Mouse (Mus musculus) bone marrow macrophage, adult 2 months (primary cell): ENCODE measurements around the gene Tgfbi.

ENCODE experiments used
- CTCF ChIP-seq: IDR thresholded peaks from 2 replicates; pipeline ENCODE4 v1.5.1; 2012; ENCODE audit warnings: low read depth, mild to moderate bottlenecking, low read length, moderate library complexity
- POLR2A ChIP-seq: IDR thresholded peaks from 2 replicates; pipeline ENCODE4 v1.6.1; 2012; ENCODE audit warnings: mild to moderate bottlenecking, low read depth, low read length, borderline replicate concordance

DNA sequence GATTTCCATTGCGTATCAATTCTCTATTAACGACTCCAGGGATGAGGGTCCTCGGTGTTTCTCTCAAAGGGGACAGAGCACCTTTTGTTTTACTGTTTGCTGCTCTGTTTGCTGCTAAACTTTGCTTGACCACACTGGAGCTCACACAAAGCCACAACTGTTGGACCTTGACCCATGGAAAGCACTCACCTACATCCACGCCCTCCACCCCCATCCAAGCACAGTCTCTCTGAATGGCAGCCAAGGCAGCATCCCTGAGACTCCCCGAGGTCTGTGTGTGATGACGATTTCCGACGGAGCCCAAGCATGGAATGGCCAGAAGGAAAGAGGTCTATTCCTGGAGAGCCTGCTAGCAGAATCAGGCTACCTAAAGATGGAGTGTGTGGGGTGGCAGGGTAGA lies 48.2 kb upstream of the Tgfbi start:
- TF ChIP-seq CTCF: no peak
- TF ChIP-seq POLR2A: no peak
